Mouse (Mus musculus): ENCODE measurements around the gene Gse1.
A peak's percentile ranks its signal among the peaks of the same experiment; 100 is the strongest.

Gse1 gene

DNA sequence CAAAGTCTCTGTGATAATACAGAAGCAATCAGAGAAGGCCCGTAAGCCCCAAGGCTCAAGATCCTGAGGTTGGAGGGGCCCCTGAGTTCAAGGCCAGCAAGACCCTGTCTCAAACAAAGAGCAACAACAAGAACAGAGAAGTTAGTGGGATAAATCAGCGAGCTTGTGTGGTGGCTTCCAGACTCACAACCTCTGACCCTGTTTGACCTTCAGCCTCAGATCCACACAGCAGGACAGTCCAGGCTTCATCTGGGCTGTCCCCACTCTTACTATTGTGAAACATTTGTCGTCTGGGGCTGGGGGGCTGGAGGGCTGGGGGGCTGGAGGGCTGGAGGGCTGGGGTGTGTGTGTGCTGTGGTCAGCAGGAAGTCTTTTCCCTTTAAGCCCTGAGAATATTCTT, 150.8 kb downstream of the Gse1 start:
- DNase-seq, result no peak

DNA sequence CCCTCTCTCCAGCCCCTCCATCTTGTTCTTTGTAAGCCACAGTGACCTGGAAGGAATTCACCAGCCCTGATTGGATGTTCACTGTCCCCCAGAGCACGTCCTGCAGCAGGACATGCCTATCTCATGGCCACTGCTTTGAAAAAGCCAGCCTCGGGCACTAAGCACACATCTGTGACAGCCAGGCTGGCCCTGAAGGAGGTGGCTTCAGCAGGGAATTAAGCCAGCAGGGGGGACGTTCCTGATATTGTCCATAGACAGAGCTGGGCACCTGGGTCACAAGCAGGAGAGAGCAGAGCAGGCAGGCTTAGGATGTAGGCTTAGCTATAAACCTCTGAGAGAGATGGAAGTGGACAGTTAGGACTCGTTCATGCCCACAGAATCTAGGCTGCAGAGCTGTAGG, 153.6 kb downstream of the Gse1 start:
- DNase-seq, result no peak

DNA sequence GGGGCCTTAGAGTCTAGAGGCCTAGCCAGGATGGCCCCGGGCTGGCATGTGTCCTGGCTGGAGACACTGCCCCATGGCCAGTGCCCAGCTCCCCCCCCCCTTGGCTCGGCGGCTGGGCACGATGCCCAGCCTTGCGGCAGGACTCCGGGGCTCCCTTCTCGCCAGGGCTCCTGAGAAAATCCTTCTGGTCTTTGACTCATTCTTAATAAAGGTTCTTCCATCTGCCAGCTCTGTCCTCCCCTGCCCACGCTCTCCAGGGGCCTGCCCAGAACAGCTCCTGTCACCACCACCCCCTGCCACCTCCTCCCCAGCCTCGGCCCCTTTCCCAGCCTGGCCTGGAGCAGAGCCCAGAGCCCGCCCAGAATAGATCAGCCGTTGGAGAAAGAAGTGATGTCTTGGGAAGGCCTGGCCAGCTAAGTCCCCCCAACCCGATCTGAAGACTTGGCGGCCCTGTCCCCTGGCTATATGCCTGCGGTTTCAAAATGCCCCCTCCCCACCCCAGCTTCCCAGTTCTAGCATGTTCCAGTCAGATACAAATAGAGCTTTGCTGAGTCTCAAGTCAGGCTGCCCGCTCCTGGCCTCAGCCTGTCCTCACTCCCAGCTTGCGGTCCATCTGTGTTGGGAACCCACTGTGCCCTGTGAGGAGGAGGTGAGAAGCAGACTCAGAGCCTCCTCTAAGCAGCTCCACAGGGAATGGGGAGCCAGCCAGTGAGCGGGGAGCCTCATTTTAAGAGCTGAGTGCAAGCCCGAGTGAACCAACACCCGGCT, 154.4 kb downstream of the Gse1 start:
- DNase-seq, result peak; percentile 81 to 84

DNA sequence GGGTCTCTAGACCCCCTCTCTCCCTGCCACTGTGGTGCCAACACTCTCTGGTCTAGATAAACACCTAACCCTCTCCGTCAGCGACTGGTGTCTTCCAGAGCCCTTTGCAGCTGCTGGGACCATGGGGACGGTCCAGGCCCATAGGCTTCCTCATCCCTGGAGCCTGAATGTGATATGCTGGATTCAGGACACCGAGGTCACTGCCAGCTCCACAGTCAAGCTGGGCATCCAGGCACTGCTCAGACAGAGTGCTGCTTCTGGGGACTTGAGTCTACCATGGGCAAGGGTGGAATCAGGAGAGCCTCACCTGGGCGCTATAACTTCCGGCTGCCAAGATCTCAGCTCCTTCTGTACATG, 154.9 kb downstream of the Gse1 start:
- no peak for DNase-seq

DNA sequence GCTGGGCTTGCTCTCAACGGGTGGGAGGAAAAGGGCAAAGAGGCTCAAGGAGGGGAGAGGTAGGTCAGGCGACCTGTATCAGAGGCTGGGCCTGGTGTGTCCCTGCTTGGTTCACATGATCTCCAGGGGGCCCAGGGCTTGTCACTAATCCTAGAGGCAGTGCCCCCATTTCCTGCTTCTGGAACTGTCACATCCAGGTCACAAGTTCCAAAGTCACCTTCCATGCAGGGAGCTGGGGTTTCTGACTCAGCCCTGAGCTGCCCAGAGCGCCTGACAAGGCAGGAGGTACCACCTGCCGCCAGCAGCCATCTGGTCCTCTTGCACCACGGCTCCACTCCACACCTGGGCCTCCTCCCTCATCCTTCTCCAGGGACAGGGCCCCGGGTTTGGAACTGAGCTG, 155.5 kb downstream of the Gse1 start:
- no peak for DNase-seq

DNA sequence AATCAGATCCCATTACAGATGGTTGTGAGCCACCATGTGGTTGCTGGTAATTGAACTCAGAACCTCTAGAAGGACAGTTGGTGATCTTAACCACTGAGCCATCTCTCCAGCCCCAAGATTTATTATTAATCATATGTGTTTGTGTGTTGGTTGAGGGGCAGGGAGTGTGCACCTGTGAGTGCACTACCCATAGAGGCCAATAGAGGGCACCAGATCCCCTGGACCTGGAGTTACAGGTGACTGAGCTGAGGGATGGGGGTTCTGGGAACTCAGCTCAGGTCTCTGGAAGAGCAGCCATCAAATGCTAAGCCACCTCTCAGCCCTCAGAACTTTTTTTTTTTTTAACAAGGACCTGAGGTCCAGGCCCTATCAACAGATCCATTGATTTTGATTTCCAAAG, 156.5 kb downstream of the Gse1 start:
- no peak for DNase-seq

DNA sequence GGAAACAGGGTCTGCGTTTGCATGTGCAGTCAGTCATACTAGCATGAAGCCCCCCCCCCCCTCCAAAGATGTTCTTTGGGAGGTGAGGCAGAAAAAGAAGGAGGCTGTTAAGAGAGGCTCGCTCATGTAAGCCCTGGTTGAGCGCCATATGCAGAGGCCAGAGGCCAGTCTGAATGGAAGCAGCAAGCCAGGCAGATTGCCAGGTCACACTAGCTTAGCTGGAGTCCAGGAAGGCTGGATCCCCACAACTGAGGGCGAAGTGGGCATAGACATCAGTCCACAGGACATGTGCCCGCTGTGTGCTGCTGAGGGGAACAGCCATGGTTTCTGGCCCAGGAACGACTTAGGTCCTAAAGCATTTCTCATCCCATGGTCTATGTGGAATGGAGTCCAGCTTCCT, 160.0 kb downstream of the Gse1 start:
- no peak for DNase-seq

DNA sequence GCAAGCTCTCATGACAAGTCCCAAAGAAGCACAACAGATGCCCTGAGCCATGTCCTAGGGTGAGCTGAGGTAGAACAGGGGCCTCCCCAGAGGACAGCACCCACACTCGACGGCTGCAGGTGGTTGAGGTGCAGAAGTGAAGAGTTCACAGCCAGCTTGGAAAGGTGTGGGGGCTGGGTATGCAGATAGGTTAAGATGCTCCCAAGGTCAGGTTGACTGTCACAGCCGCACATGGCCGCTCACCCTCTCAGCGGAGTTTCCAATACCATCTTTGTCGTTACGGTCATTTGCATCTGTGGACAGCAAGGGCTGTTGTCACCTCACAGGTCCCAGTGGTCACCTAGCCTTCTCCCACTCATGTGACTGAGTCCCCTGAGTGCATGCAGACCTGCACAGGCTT, 162.3 kb downstream of the Gse1 start:
- no peak for DNase-seq

DNA sequence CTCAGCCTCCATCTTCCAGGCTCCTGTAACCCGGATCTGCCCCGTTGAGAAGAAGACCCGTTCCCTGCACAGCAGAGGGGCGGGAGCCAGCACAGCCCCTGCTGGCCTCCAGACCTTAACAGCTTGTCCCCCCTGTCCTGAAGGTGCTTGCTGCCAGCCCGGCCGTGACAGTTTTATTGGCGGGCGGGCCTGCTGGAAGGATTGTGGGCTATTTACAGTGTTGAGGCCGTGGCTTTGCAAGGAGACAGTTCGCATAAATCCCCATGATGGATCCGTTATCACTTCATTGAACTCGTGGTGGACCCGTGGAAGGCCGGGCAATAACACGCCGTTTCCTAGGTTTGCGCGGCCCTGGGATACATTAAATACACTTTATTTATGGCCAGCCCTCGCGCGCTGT, 163.6 kb downstream of the Gse1 start:
- DNase-seq, result no peak

DNA sequence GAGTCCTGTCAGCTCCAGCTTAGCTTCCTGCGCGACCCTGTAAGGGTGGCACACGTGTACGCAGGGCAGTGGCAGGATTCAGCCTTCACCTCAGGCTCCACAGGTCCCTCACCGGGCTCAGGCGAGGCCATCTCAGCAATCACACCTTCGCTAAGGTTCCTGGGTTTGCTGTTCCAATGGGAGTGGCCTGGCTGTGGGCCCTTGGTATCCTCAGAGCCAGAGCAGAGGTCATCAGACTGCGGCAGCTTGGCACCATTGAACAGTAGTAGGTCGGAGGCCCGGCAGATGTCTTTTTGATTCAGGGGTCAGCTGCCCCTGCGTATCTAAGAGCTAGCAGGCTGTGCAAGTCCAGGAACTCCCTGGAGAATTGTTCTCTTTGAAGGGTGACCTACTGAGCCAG, 164.8 kb downstream of the Gse1 start:
- DNase-seq, result no peak

DNA sequence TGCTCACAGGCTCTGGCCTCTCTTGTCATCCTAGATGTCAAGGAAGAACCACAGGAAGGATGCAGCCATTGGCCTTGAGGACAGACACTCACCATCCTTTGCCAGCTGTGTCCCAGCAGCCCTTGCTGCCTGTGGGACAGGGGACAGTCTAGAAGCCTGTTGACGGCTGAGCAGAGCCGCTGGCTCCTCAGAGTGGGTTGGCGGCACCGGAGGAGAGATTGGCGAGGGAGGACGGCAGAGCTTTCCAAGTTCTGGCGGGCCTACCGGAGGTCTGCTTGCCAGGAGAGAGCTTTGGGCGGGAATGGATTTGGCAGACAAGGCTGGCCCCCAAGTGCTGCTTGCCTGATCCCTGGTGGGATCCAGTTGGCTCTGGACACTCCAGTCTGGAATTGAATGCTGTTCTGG, 165.6 kb downstream of the Gse1 start:
- DNase-seq, result no peak

DNA sequence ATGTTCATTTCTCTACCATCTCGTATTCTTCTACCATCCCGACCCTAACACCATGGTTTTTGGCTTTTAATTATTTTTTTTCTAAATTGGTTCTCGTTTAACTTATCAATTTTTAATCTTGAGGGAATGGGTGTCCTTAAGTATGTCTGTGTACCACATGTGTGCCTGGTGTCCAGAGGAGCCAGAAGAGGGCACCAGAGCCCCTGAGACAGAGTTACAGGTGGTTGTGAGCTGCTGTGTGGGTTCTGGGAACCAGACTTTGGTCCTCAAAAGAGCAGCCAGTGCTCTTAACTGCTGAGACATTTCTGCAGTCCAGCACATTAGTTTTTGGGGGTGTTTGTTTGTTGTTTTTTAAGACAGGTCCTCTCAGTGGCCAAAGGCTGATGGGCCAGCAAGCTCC, 167.6 kb downstream of the Gse1 start:
- DNase-seq, result no peak

DNA sequence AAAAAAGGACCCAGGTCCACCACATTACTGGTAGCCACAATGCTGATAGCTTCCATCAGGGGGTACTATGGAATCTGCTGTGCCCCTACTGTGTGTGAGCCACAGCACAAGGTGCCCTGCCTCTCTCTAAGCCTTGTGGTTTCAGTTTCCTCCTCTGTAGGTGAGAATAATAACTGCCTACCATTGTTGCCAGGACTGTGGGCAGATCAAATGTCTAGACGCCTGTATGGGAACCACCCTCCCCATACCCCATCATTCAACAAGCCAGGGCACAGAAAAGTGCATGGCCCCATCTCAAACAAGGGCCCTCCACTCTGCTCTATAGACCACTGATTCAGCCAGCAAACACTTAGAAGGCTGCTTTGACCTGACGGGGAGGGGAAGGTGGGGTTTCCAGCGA, 168.5 kb downstream of the Gse1 start:
- DNase-seq, result peak in 1 of 2 experiments; percentile 64

DNA sequence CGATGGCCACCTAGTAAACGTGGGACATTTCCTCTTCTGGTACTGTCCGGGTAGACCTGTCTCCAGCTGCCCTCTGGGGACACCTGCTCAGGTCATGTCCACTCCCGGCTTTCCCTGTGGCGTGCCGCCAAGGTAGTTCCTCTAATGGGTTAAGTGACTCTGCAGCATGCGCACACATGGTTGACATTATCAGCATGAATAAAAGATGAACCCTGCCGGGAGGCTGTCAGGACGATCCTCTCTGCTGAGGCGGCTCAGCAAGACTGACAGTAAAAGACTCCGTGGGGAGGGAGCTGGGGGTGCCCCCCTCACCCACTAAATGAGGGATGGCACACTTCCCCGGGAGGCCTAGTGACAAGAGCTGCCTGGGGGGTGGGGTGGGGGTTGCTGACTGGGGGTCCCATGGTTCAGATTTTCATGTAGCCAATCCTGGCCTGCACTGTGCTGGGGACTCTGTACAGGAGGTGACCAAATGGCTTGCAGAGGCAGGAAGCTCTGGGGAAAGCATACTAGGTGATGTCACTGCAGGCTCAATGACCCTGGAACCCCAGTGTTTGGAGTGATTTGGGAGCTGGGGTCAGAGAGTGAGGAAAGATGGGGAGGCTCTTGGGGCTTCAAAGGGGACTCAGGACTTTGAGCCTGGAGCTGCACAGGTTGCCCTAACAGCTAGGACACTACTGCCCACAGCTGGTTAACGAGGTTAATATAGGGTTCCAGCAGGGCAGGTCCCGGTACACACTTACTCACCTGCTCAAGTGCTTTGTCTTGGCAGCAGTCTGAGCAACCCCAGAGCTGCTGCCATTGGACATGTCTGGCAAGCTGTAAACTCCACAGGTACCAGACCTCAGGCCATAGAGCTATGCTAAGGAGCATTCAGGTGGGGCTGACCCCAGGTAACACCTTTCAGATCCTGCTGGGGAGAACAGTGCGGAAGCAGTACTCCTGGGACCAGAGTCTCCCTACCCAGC, 169.5 kb downstream of the Gse1 start:
- DNase-seq, result peak; percentile 68 to 84

DNA sequence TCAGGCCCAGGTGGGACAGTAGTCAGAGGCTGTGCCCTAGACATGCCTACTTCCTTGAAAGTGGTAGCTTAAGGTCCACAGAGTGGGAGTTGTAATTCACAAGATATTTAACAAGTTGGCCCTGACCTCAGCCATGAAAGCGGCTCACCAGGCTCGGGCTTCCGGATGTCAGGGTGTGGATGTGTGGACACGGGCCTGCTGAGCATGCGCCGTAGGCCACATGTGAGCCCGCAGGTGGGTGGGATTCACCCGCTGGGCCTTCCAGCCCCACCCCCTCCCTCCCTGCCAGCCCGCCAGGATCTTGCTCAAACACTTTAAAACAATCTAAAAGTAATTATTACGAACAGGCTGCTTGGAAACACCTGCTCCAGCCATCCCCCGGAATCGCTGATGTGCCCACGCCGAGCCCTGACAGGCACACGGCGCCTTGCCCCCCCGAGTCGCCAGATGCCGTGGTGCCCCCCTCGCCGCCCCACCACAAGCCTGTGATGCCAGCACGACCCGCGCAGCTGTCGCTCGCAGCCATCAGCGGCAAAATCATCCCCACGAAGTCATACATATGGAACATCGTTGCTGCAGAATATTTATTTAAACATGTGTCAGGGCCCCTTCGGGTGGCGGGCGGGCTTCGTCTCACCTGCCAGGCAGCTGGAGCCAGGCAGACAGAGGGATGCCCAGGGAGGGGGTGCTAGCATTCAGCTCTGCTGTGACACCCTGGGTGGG, 171.1 kb downstream of the Gse1 start:
- DNase-seq, result peak in 1 of 2 experiments; percentile 51

DNA sequence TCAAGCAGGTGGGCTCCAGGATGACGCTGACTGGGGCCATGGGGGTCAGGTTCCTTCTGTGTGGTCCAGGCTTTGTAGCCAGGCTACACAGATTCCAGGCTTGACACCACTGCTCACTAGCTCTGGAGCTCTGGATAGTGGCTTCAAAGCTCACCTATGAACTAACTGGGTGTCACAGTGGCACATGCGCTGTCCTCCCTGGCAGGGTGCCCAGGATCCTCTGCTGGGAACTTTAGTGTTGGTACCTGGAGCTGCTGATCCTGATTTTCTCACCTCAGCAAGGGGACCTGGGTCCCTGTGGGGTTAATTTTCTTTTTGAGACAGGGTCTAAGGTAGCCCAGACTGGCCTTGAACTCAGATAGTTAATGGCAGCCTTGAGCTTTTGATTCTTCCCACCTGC, 173.0 kb downstream of the Gse1 start:
- DNase-seq, result no peak

DNA sequence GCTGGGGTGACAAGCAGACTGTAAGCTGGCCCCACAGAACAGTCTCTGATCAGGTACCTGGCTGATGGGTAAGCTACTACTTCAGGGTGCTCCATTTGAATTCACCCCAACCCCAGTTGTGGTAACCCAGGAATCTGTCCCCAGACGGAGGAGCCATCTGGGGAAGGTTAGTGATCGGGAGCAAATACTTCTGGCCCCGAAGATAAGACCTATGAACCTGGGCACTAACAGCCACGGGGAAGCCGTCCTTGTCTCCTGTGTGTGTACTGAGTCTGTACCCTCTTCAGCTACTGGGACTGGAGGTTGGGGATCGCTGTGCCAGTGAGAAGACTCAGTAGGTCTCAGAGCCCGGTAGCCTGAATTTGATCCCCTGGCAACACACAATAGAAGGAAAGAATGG, 173.5 kb downstream of the Gse1 start:
- DNase-seq, result no peak

DNA sequence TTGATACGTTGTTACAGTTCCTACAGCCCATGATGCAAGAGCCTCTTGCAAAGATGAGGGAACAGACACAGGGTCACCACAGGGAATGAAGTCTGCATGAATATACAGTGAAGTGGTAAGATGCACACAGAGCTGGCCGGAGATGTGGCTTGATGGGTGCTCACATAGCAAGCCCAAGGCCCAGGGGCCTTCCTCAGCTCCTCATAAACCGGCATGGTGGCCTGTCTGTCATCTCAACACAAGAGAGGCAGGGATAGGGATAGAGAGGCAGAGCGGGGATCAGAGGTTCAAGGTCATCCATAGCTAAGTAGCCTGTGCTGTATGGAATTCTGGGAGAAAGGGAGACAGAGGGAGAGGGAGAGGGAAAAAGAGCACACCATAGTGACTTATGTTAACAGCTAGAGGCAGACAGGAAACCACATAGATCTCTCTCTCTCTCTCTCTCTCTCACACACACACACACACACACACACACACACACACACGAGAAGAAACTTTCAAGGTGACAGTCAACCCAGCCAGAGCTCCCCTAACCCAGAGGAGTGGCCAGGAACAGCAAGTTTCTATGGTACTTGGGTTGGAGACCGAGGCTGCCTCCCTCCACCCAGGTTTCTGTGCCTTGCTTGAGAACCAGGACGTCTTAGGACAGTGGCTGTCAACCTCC, 175.5 kb downstream of the Gse1 start:
- no peak for DNase-seq

DNA sequence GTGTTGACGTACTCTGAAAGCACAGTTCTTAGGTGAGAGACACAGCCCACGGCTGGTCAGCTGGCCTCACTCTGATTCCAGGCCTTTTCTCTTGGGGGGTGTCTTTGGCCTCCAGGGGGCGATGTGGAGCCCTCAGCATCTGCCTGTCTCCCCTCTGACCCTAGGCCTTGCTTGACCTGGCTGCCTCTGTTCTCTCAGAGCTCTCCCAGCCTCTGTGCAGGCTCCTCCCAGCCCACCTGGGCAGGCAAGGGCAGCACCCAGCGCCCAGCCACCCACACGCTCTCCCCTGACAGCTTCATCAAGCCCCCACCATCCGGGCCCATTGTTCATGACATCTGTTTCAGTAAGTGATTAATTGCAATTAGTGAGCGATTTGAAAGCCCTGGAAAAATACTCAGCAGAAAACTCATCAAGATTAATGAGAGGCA, 176.4 kb downstream of the Gse1 start:
- peak; percentile 55 to 71 for DNase-seq

DNA sequence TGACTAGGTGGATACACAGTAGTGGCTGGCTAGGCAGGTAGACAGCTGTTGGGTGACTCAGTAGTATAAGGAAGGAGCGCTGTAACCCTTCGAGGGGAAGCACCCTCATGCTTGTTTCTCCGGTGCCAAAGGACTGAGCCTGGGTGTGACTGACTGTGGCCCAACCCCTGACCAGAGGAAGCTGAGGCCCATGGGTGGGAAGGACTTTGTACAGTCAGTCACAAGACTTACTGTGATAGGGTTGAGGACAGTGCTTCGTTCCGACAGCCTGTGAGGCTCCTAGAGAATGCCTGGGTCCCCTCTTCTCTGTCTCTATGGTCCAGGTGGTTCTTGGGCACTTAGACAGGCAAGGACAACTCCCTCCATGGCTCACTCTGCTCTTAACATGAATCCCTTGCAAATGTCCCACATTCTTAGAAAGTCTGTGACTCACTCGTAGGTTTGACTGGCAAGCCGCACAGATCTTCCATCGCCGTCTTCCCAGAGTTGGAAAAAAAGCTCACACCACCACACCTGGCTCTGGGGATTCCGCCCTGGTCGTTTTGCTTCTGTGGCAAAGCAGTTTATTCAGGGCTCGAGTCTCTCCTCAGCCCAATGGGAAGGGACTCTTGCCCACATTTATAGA, 177.9 kb downstream of the Gse1 start:
- peak in 1 of 2 experiments; percentile 47 for DNase-seq

DNA sequence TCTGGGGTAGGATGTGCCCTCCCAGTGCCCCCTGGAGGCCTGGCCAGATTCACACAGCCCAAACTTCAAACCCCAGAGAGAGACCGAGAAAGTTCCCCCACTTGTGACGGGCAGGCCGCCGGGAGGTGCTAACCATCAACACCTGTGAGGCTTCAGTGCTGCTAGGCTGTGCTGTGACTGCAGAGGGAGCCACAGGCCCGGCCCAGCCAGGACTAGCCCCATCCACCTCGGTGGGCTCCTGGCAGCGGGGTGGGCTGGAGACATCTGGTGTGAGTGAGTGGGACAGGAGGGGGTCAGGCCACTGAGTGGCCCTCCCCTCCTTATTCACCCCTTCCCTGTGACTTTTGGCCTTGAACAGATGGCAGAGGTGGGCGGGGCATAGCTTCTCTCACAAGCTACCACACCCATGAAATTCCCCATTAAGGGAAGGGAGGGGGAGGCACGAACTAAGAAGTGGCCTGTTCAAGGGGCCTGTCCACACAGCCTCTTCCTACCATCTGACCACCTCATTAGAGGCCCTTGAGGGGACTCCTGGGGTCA, 179.5 kb downstream of the Gse1 start:
- peak; percentile 77 to 84 for DNase-seq
